Mouse (Mus musculus) brain, embryonic 18.5 days (tissue): ENCODE measurements around the gene Btbd10.

Source experiments
- DNase-seq: peaks from one replicate; pipeline ENCODE4 v3.0.0-alpha.2; 2012; ENCODE audit warnings: low read depth, low spot score

Btbd10 gene

DNA sequence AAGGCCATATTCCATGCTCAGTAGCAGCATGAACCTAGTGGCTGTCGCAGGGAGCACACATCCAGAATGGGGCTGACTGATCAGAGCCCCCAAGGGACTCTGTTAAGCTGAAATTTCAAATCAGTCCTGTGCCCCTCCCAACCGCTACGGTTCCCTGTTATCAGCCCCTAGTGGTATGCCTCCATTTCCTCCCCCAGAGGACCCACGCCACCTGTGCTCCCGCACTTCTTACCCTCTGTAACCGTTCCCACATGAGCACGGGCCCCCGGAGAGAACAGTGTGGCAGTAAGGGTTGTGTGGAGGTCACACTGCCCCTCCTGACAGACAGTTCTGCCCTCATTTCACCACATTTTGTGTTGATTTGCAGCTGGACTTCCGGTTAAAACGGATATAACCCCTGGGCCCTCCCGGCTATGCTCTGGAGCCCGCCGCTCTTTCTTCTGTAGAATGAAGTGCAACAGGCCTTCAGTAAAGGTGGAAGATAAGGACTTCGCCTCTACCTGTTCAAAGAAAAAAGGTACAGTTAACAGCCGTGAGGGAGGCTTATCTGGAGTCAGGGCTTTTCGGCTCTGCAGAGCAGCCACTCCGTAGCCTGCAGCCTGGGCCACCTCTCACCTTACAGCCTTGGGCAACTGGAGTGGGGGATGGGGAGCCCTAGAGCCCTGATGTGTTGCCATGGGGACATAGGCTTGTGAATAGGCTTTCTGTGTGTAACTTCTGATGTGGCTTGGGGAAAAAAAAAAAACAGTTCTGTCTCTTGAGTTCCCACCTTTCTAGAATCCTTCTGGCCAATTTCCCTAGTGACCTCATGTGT, 73.9 kb downstream of the Btbd10 start:
- DNase-seq: no peak

DNA sequence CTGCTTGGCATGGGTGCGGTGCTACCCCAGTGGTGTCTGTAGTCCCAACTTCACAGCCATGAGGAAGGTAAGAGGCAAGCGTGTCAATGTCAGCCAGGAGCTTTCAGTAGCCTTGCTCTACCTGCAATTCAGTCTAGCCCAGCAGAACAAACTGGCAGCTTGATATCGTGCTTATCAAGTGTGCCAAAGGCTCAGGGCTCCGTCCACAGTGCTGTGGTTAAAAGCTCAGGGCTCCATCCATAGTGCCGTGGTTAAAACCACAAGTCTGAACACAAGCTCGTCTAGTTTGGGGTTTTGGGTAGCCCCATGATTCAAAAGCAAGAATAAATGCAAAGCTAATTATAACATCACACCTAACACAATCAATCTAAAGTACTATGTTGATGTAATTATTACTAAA, 74.6 kb downstream of the Btbd10 start:
- DNase-seq: no peak

DNA sequence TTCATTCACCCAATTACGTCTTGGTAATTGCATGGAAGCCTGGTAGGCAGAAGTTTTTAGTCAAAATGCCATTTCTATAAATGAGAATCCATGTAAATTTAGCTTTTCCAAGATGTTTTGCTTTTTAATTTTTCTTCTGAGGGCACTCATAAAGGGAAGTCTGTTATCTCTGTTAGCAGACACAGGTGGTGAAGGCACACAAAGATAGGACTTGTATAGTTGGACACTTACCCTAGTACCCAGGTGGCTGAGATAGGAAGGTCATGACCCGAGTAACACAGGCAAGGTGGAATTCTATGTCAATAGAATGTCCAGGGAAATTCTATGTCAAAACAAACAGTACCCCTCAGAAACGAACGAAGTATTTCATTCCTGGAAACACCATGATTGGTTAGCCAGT, 77.0 kb downstream of the Btbd10 start:
- DNase-seq: no peak

DNA sequence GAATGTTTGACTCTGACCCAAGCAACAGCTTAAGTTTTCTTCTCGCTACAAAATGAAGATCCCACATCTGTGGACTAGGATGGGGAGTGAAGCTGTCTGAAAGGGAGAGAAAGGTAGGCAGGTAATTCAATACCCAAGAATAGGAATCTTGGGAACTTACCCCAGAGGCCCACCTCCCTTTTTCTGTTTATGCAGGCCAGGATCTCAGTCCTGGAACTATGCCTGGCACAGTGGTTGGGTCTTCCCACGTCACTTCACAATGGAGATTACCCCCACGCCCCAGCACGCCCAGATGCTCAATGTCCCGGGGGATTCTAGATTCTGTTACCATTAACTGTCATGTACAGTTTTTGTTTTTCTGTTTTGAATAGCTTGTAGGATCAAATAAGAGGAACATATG, 77.5 kb downstream of the Btbd10 start:
- DNase-seq: no peak

DNA sequence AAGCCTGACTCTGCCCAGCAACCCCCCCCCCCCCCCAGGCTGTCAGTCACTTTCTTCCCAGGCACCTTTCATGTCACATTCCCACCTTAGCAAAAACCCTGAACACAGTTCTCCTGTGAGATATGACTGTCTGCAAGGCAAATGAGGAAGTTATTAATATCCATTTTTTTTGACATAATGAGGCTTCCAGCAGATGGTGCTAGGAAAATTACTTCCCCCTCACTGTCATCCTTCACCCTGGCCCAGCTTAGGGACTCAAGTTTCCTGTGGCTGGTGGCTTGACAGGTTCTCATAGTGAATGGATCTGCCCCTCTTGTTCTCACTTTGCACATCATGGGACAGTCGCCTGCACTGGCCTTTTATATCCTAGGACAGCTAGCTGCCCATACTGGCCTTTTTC, 80.0 kb downstream of the Btbd10 start:
- no peak for DNase-seq

DNA sequence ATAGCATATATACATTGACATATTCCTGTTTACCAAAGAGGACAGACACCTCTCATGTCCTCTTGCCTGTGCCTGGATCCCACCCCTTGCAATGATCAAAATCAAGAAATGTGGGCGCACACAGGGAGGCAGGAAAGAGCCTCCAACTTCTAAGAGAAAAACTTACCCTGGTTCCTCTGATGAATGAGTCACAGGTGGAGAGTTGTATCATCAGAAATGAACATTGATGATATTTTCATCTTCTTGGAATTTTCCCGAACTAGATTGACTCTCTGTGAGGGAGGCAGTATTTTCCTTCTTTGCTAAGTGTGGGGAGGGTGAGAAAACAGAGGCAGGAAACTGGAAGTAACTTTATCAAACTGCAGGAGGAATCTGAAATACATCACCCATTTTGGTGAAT, 83.8 kb downstream of the Btbd10 start:
- no peak for DNase-seq

DNA sequence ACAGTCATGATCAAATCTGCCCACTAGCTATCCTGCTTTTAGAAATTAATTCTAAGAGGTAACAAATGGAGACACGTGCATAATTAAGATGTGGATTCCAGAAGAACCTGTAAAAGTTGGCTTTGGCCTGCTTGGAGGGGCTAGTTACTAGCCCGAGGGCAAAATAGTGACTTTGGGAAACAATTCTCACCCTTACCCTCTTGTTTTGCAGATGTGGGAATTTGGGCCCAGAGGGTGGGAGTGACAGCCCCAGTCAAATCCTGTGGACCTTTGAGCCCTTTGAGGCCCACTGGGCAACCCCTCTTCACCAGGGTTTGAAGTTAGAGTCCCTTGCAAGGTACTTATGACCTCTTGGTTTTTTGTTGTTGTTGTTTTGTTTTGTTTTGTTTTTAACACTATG, 89.9 kb downstream of the Btbd10 start:
- no peak for DNase-seq

DNA sequence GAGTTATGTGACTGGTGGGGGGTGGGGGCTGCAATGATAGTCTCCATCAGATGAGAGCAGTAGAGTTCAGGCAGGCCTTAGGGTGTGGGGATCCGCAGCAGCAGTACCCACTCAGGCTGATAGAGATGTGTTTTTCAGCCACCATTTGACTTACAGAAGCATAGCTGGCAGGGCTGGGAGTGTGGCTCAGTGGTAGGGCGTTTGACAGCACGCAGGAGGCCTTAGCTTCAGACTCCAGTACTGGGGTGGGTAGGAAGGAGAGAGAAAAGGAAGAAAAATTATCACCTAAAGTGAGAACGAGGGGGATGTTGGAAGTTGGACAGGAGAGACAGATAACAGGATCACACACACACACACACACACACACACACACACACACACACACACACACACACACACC, 90.7 kb downstream of the Btbd10 start:
- DNase-seq: no peak

DNA sequence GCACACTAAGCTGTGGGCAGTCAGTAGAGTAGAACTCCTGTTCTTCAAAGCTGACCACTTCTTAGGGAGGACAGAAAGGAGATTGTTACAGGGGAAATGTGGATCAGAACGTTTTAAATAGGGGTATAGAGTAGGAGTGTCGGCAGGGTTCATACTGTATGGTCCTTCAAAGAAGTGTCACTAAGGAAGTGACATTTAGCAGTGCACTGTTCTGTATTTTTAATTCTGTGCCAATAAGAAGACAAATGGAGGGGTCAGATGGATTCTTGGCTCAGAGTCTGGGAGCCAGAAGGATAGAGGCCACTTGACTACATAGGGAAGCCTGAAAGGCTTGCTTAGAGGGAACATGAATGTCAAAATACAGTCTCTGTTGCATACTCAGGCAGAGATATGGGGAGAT, 91.9 kb downstream of the Btbd10 start:
- DNase-seq: no peak

DNA sequence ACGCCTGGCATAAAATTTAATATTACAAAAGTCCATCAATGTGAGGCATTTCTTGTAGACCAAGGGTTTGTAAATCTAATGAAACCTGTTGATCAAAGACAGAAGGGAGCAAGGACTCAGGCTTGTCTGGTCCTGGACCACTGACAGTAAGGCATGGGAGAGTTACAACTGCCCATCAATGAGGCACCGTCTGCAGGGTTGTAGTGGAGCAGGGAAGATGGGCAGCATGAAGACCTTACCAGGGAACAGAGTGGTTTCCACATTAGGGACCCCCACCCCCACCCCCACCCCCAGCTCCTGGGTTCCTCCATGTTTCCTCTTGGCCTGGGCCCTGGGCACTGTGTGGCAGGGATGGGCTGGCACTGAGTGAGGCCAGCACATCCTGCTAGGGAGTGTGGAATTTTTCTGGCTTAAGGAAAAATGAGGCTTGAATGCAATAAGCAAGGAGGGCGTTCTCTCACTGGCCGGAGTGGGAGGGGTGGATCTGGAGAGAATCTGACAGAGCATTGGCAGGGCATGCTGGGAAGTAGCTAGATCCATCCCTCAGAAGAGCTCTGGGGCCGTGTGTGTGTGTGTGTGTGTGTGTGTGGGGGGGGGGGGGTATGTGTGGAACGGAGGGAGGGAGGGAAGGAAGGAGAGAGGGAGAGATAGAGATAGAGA, 96.7 kb downstream of the Btbd10 start:
- no peak for DNase-seq

DNA sequence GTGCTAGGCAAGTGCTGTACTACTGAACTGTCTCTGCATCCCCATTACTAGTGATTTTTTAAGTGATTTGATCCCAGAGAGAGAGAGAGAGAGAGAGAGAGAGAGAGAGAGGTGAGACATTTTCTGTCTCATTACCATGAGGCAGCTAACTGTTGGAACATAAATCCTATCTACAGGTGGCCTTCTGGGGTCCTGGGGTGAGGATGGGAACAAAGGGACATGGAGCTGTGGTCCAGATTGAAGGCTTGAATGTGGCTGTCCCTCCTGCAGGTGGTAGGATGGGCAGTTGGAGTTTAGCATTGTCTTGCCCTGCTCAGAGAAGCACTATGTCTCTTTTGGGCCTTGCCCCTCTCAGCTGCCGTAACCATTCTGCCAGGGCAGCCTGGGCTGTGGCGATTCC, 98.2 kb downstream of the Btbd10 start:
- no peak for DNase-seq

DNA sequence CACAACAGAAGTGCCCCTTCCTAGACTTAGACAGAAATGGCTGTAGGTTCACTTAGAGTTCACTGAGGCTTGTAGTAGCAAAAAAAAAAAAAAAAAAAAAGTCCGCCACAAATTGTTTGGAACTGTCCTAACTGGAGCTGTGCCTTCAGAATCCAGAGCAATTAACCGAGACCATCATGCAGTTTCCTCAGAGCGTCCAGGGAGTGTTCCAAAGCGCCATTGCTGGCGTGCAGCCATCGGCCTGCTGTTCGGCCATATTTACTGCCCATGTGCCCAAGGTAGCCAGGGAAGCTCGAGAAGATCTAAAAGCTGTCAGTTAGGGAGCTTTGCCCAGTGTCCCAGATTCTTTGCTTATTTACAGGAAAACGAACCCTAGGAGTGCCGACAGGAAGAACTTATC, 98.6 kb downstream of the Btbd10 start:
- no peak for DNase-seq

DNA sequence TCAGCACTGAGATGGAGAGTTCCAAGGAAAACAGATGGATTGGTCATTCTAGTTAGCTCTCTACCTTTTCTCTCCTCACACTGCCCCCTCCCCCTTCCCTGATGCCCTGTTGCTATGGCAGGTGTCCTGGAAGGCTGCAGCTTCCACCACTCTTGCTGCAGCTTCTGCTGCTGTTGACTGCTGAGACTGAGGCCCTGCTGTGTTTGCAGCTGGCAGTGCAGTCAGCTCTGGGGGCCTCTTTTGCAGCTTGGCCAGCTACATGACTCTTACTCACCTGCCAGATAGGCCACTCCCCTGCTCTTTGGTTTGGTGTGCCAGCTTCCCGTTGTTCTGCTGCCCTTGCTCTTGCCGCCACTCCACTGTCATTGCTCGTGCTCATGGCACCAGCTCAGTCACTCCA, 99.3 kb downstream of the Btbd10 start:
- DNase-seq: no peak

DNA sequence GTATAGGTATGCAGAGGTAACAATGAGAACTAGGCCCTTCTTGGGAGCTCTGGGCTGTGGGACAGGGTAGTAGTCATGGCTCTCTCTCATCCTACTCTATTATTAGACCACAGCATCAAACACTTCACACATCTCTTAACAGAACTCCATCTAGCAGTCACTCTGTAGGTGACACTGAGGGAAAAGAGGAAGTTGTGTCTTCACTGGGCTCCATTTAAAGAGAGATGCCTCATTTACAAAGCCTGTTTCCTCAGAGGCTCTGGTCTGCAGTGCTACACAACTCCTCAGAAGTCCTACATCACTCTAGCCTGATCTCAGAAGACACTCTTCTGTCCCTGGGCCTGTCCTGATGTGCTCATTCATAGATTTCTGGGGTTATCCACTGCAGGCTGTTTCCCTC, 100.1 kb downstream of the Btbd10 start:
- DNase-seq: no peak

DNA sequence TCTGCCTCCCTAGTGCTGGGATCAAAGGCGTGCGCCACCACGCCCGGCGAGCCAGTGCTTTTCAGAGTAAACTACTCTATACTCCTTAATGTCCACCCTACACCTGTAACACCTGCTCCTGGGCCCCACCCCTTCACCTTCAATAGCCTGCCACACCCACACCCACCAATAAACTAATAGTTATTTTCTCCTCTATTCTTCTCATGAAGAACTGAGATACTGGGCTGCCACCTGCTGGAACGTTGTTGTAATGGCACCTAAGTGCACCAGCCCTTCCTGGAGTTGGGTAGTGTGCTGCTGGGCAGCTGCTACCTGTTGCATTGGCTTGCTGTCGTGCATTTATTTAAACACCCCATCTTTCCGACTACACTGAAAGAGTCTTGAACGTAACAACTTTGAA, 100.9 kb downstream of the Btbd10 start:
- DNase-seq: no peak
